Mouse (Mus musculus) right cerebral cortex, postnatal 14 days (tissue): Measurements from ENCODE around the gene Apoh.

Experiments used
- DNase-seq: peaks from one replicate; pipeline ENCODE4 v3.0.0; 2022

Gene Apoh

GRCm38 (mm10) chr11:108342781-108343768 lies at the start of gene Apoh:
Gene Apoh, plus strand, starts transcription at chr11:108343354.
- peak; percentile 38 for DNase-seq

DNA sequence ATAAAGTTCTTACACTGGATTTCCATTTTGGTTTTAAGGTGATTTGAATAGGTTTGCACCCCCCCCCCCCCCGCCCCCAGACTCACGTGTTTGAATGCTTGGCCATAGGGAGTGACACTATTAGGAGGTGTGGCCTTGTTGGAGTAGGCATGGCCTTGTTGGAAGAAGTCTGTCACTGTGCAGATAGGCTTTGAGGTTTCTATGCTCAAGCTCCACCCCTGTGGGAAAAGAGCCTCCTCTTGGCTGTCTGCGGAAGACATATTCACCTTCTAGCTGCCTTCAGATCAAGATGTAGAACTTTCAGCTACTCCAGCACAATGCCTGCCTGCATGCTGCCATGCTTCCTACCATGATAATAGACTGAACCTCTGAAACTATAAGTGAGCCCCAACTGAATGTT lies 49.3 kb upstream of the Apoh start:
- DNase-seq, result no peak

DNA sequence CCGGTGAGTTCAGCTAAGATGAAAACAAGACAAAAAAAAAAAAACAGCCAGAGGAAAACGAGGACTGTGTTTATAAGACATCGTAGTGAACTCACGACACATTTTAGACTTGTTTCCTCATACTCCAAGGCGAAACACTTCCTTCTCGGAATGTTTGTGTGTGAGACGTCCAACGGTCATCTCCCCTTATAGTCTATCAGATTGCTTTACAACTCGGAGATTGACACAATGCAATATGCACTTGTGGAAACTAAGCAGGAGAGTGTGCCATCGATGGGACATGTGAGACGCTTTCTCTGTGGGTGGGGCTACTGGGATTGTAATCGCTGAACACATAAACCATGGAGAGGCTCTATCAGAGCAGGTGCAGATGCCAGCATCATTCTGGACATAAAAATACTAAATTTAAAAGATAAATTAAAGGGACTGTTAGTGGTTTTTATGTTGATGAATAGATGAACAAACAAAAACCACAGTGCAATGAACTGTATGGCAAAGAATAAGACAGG lies 48.8 kb upstream of the Apoh start:
- no peak for DNase-seq

- DNase-seq, result no peak
These were observed 47.8 kb upstream of the Apoh start for GRCm38 (mm10) chr11:108295373-108295772.

GRCm38 (mm10) chr11:108297956-108298355 lies 45.2 kb upstream of the Apoh start:
- DNase-seq, result no peak

- no peak for DNase-seq
These were observed 43.2 kb upstream of the Apoh start for GRCm38 (mm10) chr11:108299913-108300312.

GRCm38 (mm10) chr11:108300443-108300842 lies 42.7 kb upstream of the Apoh start:
- no peak for DNase-seq

DNA sequence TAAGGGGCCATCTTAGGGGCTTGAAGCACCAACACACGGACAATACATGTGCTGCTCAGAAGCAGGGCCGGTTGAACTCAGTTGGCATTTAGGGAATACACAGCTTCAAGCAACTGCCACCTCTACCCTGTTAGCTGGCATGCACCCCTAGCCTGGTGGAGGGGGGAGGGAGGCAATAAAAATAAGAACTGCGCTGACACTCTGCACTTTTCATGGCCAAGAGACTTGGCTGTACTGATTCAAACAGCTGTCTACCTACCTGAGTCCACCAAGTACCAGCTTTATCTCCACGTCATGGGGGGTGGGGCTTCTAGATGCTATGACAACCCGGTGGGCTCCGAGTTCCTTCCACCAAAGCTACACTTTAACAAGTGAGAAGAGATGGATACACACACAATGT lies 42.1 kb upstream of the Apoh start:
- no peak for DNase-seq

DNA sequence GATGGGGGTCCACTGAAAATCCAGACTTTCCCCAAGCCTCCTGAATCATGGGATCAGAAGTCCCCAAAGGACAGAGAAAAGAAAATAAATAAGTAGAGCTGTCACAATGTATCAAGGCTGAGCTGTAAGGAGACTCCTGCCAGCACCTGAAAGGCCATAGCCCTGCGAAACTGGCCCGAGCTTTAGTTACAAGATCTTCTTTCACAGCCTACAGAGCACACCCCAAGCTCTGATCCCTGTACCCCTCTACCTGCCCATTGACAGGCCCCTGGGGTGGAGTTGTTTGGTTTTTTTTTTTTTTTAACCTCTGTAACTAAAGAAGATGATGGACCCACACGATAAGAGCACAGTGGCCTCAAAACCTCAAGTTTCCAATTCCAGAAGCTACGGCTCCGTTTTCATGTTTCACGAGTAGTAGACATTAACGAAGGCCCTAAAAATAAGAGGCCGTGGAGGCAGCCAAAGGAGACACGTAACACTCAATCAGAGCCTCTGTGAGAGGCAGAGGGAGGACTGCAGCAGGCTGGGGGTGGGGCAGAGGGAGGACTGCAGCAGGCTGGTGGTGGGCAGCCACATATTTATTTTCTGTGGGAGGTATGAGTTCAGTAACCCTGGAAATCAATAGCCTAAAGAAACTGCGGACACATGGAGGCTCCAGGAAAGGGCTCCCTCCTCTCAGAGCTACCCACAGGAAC lies 41.2 kb upstream of the Apoh start:
- no peak for DNase-seq

DNA sequence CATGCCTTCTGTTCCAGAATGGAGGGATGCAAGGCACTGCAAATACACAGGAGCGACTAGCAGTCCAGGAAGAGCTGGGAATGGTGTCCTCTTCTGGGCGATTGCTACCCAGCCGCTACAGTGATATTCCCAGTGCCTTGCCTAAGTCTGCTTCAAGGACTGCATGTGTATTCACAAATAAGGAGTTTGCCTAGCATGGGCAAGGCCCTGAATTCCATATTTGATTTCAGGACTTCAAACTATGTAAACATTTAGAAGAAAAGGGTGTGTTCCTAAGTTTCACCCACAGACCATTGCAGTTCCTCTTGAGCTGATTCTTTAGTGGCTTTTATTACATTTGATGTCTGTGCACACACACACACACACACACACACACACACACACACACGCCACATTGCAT lies 39.4 kb upstream of the Apoh start:
- DNase-seq, result no peak

- no peak for DNase-seq
These were observed 35.9 kb upstream of the Apoh start for GRCm38 (mm10) chr11:108307258-108307657.

- no peak for DNase-seq
These were observed 34.9 kb upstream of the Apoh start for GRCm38 (mm10) chr11:108308253-108308652.

DNA sequence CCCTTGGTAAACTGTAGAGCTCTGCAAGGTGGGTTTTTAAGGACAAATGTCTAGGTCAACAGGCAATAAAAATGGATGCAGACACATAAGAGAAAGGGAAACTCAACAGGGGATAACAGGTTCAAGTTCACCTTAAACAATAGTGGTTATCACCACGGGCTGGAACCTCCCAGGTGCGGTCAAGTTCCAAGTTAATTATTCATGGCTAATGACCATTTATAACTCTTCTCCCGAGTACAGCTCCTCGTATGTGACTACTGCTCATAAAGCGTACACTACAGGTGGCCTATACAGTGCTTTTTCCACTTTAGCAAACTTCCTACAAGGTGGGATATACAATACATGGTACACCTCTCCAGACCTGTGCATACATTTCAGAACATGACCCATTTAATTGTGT lies 33.4 kb upstream of the Apoh start:
- no peak for DNase-seq

GRCm38 (mm10) chr11:108311912-108312311 lies 31.2 kb upstream of the Apoh start:
- DNase-seq, result no peak

- no peak for DNase-seq
These were observed 30.6 kb upstream of the Apoh start for GRCm38 (mm10) chr11:108312516-108312915.

GRCm38 (mm10) chr11:108315736-108316135 lies 27.4 kb upstream of the Apoh start:
- DNase-seq, result no peak

- DNase-seq, result no peak
These were observed 25.3 kb upstream of the Apoh start for GRCm38 (mm10) chr11:108317878-108318277.

GRCm38 (mm10) chr11:108319162-108319561 lies 24.0 kb upstream of the Apoh start:
- no peak for DNase-seq

DNA sequence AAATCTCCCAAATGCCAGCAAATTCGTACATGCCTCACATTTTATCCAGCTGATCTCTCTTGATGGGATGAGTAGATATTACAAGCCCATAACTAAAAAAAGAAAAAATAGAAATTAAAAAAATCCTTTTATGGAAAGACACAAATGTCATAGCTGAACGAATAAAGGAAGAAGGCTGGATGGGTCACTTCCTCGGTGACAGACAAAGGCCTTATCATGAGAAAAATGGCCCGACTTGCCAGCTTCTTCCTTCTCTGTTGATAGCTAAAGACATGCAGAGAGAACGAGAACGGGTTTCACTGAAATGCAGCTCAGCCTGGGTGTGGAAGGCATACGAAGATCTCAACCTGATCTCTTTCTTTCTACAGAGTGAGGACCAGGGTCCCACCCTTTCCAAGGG lies 22.6 kb upstream of the Apoh start:
- no peak for DNase-seq

GRCm38 (mm10) chr11:108322156-108322555 lies 21.0 kb upstream of the Apoh start:
- no peak for DNase-seq

DNA sequence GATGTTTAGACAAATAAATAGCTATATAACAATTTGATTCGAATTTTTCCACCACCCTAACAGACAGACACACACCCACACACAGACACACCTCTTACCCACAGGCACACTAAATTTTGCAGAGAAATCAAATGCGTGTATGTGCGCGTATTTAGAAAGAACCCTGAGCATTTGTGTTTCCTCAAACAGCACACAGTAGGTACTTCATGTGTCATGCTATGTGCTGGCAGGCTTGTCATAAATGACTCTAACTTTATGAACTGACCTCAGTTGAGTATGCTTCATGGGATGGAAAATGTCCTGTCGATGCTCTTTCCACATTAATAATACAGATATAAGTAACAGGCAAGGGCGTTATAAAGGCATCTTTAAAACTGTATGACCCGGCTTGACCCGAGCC lies 17.2 kb upstream of the Apoh start:
- no peak for DNase-seq

GRCm38 (mm10) chr11:108330818-108331217 lies 12.3 kb upstream of the Apoh start:
- no peak for DNase-seq

DNA sequence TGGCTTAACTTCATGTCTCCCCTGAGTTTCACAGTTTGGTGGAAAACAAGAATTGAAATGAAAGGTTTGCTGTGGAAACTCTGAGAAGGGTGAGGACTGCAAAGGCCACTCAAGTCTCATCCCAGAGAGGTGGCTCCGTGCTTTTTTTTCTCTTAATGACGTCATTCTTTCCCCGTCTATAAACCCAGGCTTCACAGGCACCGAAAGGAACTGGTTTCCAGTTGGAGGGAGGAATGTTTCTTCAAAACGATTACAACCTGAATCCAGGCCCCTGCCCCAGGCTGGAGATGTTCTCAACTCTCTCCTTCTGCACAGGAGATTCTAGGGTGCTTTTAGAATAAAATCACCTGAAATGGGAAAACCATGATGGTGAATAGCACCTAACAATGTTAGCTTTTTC lies 10.1 kb upstream of the Apoh start:
- no peak for DNase-seq
